Mouse (Mus musculus) limb, embryonic 10.5 days (tissue): ENCODE results near the gene Rnasel. TPM values are rescaled to one million over a fixed set of nuclear protein-coding genes. Genes with fewer than 3 reads are reported as not detected.

Experiments used
- DNase-seq: peaks from one replicate; pipeline ENCODE4 v3.0.0-alpha.2; 2017; ENCODE audit warnings: low spot score
- H3K27ac ChIP-seq: fragments of 300-500 bp; sonication (generic); 2 replicates; pipeline ENCODE4 v1.5.1; 2016; ENCODE audit warnings: mild to moderate bottlenecking
- H3K27me3 ChIP-seq: fragments of 300-500 bp; sonication (generic); 2 replicates; pipeline ENCODE4 v1.6.1; 2016; ENCODE audit warnings: low read depth, mild to moderate bottlenecking; ENCODE audit not compliant: poor library complexity, severe bottlenecking
- H3K36me3 ChIP-seq: fragments of 300-500 bp; sonication (generic); 2 replicates; pipeline ENCODE4 v1.6.1; 2016; ENCODE audit warnings: mild to moderate bottlenecking, moderate library complexity
- H3K4me1 ChIP-seq: fragments of 300-500 bp; sonication (generic); 2 replicates; pipeline ENCODE4 v1.6.1; 2016
- H3K4me3 ChIP-seq: fragments of 300-500 bp; sonication (generic); 2 replicates; pipeline ENCODE4 v1.5.1; 2016; ENCODE audit warnings: mild to moderate bottlenecking, moderate library complexity
- H3K9me3 ChIP-seq: fragments of 300-500 bp; sonication (generic); replicated peaks from 2 replicates; pipeline ENCODE4 v1.6.1; 2016; ENCODE audit warnings: mild to moderate bottlenecking
- WGBS: fragments of 180-500 bp; shearing (Covaris S2); methylation state at CpG from one replicate; pipeline ENCODE4 v1.1.7; 2016; 5-methylcytosine and 5-hydroxymethylcytosine counted together
- polyA plus RNA-seq: library from polyadenylated mRNA; unstranded; fragments of >200 nt; fragmentation: Nextera tagmentation; extraction: Ambion mirVana; gene quantifications from 2 replicates; pipeline ENCODE4 v1.2.1, GENCODE M21; 2016

Gene Rnasel
- polyA plus RNA-seq, 1 experiment from 2014 or later: 8.2 TPM

- Histone ChIP-seq H3K27me3 (no peaks in the 10 kb centered on the region), H3K27ac (no peak overlapping the region), H3K4me1 (no peaks in the 10 kb centered on the region), H3K9me3 (no peaks in the 10 kb centered on the region), H3K4me3 (no peak overlapping the region), H3K36me3 (no peaks in the 10 kb centered on the region)
- no peak for DNase-seq
- WGBS: 93% methylated on average over 1 of the region's 1 CpGs
These were observed 31.2 kb upstream of the Rnasel start for GRCm38 (mm10) chr1:153717990-153718389.

GRCm38 (mm10) chr1:153720935-153721334 is 28.3 kb upstream of the Rnasel start:
- Histone ChIP-seq H3K27me3 (no peaks in the 10 kb centered on the region), H3K9me3 (no peaks in the 10 kb centered on the region), H3K4me1 (no peaks in the 10 kb centered on the region), H3K4me3 (no peak overlapping the region), H3K27ac (no peak overlapping the region), H3K36me3 (no peaks in the 10 kb centered on the region)
- DNase-seq: no peak
- WGBS: 89% methylated on average over 7 of the region's 7 CpGs

- no peaks in the 10 kb centered on the region for H3K4me1 ChIP-seq
- H3K9me3 ChIP-seq: no peaks in the 10 kb centered on the region
- 90% methylated on average over 9 of the region's 9 CpGs for WGBS
- H3K27me3 ChIP-seq: no peaks in the 10 kb centered on the region
- no peak for DNase-seq
- no peak overlapping the region for H3K4me3 ChIP-seq
- H3K36me3 ChIP-seq: no peaks in the 10 kb centered on the region
- H3K27ac ChIP-seq: no peak overlapping the region
These were observed 27.5 kb upstream of the Rnasel start for GRCm38 (mm10) chr1:153721565-153722310.

GRCm38 (mm10) chr1:153723426-153723825 is 25.8 kb upstream of the Rnasel start:
- no peaks in the 10 kb centered on the region for H3K9me3 ChIP-seq
- H3K27ac ChIP-seq: no peak overlapping the region
- H3K36me3 ChIP-seq: no peaks in the 10 kb centered on the region
- WGBS: 78% methylated on average over 9 of the region's 9 CpGs
- H3K4me1 ChIP-seq: no peaks in the 10 kb centered on the region
- DNase-seq: no peak
- H3K27me3 ChIP-seq: no peaks in the 10 kb centered on the region
- no peak overlapping the region for H3K4me3 ChIP-seq

GRCm38 (mm10) chr1:153726636-153727035 is 22.6 kb upstream of the Rnasel start:
- H3K27me3 ChIP-seq: no peaks in the 10 kb centered on the region
- no peak for DNase-seq
- no peak overlapping the region for H3K27ac ChIP-seq
- no peak overlapping the region for H3K4me3 ChIP-seq
- WGBS: 84% methylated on average over 16 of the region's 16 CpGs
- 0 out of 2 replicates have a peak, but pooled peaks cover 3% of the 10 kb centered on the region for H3K4me1 ChIP-seq
- H3K36me3 ChIP-seq: no peaks in the 10 kb centered on the region
- no peaks in the 10 kb centered on the region for H3K9me3 ChIP-seq

GRCm38 (mm10) chr1:153729806-153730205 is 19.4 kb upstream of the Rnasel start:
- Histone ChIP-seq H3K27ac (no peak overlapping the region), H3K4me1 (peaks cover 19% of the 10 kb centered on the region), H3K4me3 (no peak overlapping the region), H3K36me3 (no peaks in the 10 kb centered on the region), H3K9me3 (no peaks in the 10 kb centered on the region), H3K27me3 (peaks cover 7% of the 10 kb centered on the region; the same call in 1 of the 2 replicates)
- DNase-seq: no peak
- 59% methylated on average over 2 of the region's 2 CpGs for WGBS

- no peak overlapping the region for H3K27ac ChIP-seq
- DNase-seq: no peak
- H3K4me1 ChIP-seq: peaks cover 19% of the 10 kb centered on the region
- H3K36me3 ChIP-seq: no peaks in the 10 kb centered on the region
- H3K27me3 ChIP-seq: peaks cover 7% of the 10 kb centered on the region; the same call in 1 of the 2 replicates
- 57% methylated on average over 3 of the region's 3 CpGs for WGBS
- H3K9me3 ChIP-seq: no peaks in the 10 kb centered on the region
- no peak overlapping the region for H3K4me3 ChIP-seq
These were observed 18.6 kb upstream of the Rnasel start for GRCm38 (mm10) chr1:153730671-153731070.

- WGBS: 41% methylated on average over 9 of the region's 9 CpGs
- H3K4me1 ChIP-seq: peaks cover 34% of the 10 kb centered on the region
- no peaks in the 10 kb centered on the region for H3K36me3 ChIP-seq
- peaks cover 22% of the 10 kb centered on the region for H3K27me3 ChIP-seq
- H3K9me3 ChIP-seq: no peaks in the 10 kb centered on the region
- no peak for DNase-seq
- peak overlapping the region; percentile 46; the same call in 1 of the 2 replicates for H3K27ac ChIP-seq
- no peak overlapping the region for H3K4me3 ChIP-seq
These were observed 16.0 kb upstream of the Rnasel start for GRCm38 (mm10) chr1:153733181-153733580.

GRCm38 (mm10) chr1:153734866-153735265 is 14.4 kb upstream of the Rnasel start:
- Histone ChIP-seq H3K27me3 (peaks cover 39% of the 10 kb centered on the region), H3K4me1 (peaks cover 38% of the 10 kb centered on the region), H3K9me3 (no peaks in the 10 kb centered on the region), H3K36me3 (no peaks in the 10 kb centered on the region), H3K27ac (no peak overlapping the region), H3K4me3 (no peak overlapping the region)
- DNase-seq: no peak
- WGBS: 77% methylated on average over 4 of the region's 4 CpGs

- Histone ChIP-seq H3K36me3 (no peaks in the 10 kb centered on the region), H3K4me1 (peaks cover 50% of the 10 kb centered on the region), H3K9me3 (no peaks in the 10 kb centered on the region), H3K4me3 (no peak overlapping the region), H3K27ac (no peak overlapping the region; the same call in 1 of the 2 replicates), H3K27me3 (peaks cover 51% of the 10 kb centered on the region)
- no peak for DNase-seq
- WGBS: 76% methylated on average over 6 of the region's 6 CpGs
These were observed 13.1 kb upstream of the Rnasel start for GRCm38 (mm10) chr1:153736096-153736495.

- H3K9me3 ChIP-seq: no peaks in the 10 kb centered on the region
- H3K4me1 ChIP-seq: peaks cover 50% of the 10 kb centered on the region
- no peak for DNase-seq
- no peak overlapping the region for H3K4me3 ChIP-seq
- WGBS: 58% methylated on average over 9 of the region's 9 CpGs
- H3K27me3 ChIP-seq: peaks cover 61% of the 10 kb centered on the region
- no peak overlapping the region for H3K27ac ChIP-seq
- H3K36me3 ChIP-seq: no peaks in the 10 kb centered on the region
These were observed 11.8 kb upstream of the Rnasel start for GRCm38 (mm10) chr1:153737101-153738085.

GRCm38 (mm10) chr1:153739437-153740015 is 9.7 kb upstream of the Rnasel start:
- Histone ChIP-seq H3K4me1 (peaks cover 33% of the 10 kb centered on the region), H3K4me3 (peak overlapping the region; percentile 53), H3K36me3 (0 out of 2 replicates have a peak, but pooled peaks cover 5% of the 10 kb centered on the region), H3K27me3 (peaks cover 63% of the 10 kb centered on the region), H3K27ac (no peak overlapping the region), H3K9me3 (no peaks in the 10 kb centered on the region)
- no peak for DNase-seq
- 20% methylated on average over 13 of the region's 13 CpGs for WGBS
